Mouse (Mus musculus) hindlimb bud, embryonic 11.5 days (tissue): ENCODE data around the gene Gabrr1.

Experiments used
- DNase-seq: peaks from one replicate; pipeline ENCODE4 v3.0.0-alpha.2; 2012; ENCODE audit warnings: low read depth, low spot score; ENCODE audit errors: extremely low spot score

The Gabrr1 gene

DNA sequence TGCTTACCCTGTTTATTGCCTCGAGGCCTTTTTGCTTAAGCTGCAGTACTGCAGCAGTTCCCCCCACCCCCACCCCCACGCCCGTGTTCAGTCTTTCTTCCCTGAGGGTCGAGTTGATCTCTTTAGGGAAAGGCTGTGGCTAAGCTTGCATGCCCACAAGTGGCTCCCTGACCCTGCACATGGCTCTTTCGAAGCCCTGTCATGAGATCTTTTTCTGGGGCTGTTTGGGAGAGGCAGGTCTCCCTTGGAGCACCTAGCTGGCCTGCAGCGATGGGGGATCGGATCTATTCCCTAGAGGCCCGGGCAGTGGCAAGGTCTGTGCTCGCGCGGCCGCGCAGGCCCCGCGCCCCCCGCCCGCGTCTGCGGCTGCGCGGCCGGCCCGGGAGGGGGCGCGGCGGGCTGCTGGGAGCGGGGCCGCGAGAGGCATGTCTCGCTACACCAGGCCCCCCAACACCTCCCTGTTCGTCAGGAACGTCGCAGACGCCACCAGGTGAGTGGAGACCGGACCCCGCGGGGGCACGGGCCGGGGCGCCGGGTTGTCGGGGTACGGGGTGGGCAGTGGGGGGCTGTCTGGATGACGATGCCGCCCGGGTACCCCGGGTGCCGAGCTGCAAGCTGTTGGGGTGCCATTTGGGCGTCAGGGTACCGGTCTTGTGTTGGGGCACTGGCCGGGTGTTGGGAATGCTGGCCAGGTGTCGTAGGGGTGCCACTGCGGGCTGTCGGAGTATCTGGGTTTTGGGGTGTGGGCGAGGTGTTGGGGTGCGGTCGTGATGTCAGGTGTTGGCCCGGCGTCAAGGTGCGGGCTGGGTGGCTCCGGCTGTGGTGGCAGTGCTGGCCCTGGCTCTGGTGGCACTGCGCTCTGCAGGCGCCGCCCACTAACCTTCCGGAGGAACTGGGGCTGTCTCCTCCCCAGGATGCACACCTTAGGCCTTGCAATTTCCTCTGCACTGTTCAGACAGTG, 76.8 kb downstream of the Gabrr1 start, which contains the start of gene Srsf12:
Gene Srsf12, plus strand, starts transcription at position 111 of the 961 bp plus-strand sequence.
- DNase-seq, result no peak
